Comparison of ENCODE assay signal across 29 mouse cellular contexts in the genomic region with DNA sequence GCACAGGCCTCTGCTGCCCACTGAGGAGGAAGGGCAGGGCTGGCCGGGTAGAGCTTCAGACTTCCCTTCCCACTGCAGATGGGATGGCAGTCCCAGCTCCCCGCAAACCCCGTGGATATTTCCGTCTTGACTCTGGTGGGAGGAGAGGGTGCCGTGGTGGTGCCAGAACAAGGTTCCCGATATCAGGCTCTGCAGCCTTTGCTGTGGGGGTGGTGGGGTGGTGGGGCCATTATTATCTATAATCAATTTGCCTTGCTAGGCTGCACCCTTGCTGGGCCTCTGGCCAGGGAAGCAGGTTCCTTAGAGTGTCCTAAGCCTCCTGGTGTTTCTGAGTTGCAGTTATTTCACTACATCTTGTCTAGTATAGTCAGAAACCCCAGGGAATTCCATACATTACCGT. TPM values are rescaled to one million over a fixed set of nuclear protein-coding genes. Genes with fewer than 3 reads are reported as not detected.
DNase-seq lines count a peak whose midpoint lies in the region; ATAC-seq and TF ChIP-seq lines count a peak whose summit lies in the region.
"Had no signal": no experiment of that assay in that cellular context is flagged by ENCODE, and none has a peak within 500 bp of the region (broad histone marks: within the 10 kb centered on the region; RNA-seq: fewer than 3 reads in every experiment).

No protein-coding gene starts in this region.

- H3K36me3 ChIP-seq in erythroblast, embryonic 14.5 days (ENCODE audit: control insufficient read depth), result peaks cover 82% of the 10 kb centered on the region
- H3K36me3 ChIP-seq in G1E (replicated peaks), result peaks cover 72% of the 10 kb centered on the region
- H3K36me3 ChIP-seq in liver, embryonic 13.5 days, result peaks cover 77% of the 10 kb centered on the region
- H3K36me3 ChIP-seq in liver, embryonic 16.5 days (ENCODE audit: control insufficient read depth, insufficient read depth), result peaks cover 17% of the 10 kb centered on the region
- H3K36me3 ChIP-seq in forebrain, embryonic 13.5 days (ENCODE audit: poor library complexity, severe bottlenecking), result peaks cover 36% of the 10 kb centered on the region
- H3K36me3 ChIP-seq: heart, embryonic 15.5 days had no signal

- H3K4me1 ChIP-seq in erythroblast, embryonic 14.5 days (ENCODE audit: control insufficient read depth), result peaks cover 41% of the 10 kb centered on the region
- peaks cover 22% of the 10 kb centered on the region for H3K4me1 ChIP-seq in G1E (ENCODE audit: insufficient read depth, low read depth, low read length)
- peaks cover 37% of the 10 kb centered on the region for H3K4me1 ChIP-seq in liver, embryonic 13.5 days (replicated peaks)
- peaks cover 18% of the 10 kb centered on the region for H3K4me1 ChIP-seq in liver, embryonic 16.5 days (ENCODE audit: control insufficient read depth, low read depth, low read length)
- peaks cover 11% of the 10 kb centered on the region for H3K4me1 ChIP-seq in forebrain, embryonic 13.5 days
- H3K4me1 ChIP-seq: heart, embryonic 12.5 days; heart, embryonic 15.5 days; hindbrain, embryonic 13.5 days had no signal

- H3K4me3 ChIP-seq in erythroblast, embryonic 14.5 days (replicated peaks), result peak overlapping the region; percentile 33
- H3K4me3 ChIP-seq in G1E (ENCODE audit: low read depth, low read length), result peak overlapping the region; percentile 51; the same call in 1 of the 2 replicates
- H3K4me3 ChIP-seq in liver, embryonic 13.5 days (replicated peaks), result peak overlapping the region; percentile 10; the same call in 1 of the 2 replicates
- no peak overlapping the region for H3K4me3 ChIP-seq in liver, embryonic 16.5 days (ENCODE audit: low read depth, low read length)
- H3K4me3 ChIP-seq in forebrain, embryonic 13.5 days, result no peak overlapping the region
- no peak overlapping the region for H3K4me3 ChIP-seq in layer of hippocampus, adult 2 months
- H3K4me3 ChIP-seq: heart, adult 2 months; heart, embryonic 12.5 days; heart, embryonic 15.5 days; hindbrain, embryonic 10.5 days; hindbrain, embryonic 13.5 days had no signal

- H3K27ac ChIP-seq in liver, embryonic 13.5 days, result peak overlapping the region; percentile 66
- H3K27ac ChIP-seq in liver, embryonic 16.5 days (ENCODE audit: low read length), result no peak overlapping the region
- no peak overlapping the region for H3K27ac ChIP-seq in forebrain, embryonic 13.5 days
- no peak overlapping the region for H3K27ac ChIP-seq in layer of hippocampus, adult 2 months
- H3K27ac ChIP-seq: heart, adult 2 months; heart, embryonic 15.5 days; hindbrain, embryonic 10.5 days; hindbrain, embryonic 13.5 days had no signal

- no peaks in the 10 kb centered on the region for H3K9me3 ChIP-seq in erythroblast, embryonic 14.5 days (ENCODE audit: control insufficient read depth, low read length)
- peaks cover 27% of the 10 kb centered on the region for H3K9me3 ChIP-seq in G1E (replicated peaks)
- H3K9me3 ChIP-seq in liver, embryonic 13.5 days (replicated peaks), result no peaks in the 10 kb centered on the region
- H3K9me3 ChIP-seq in liver, embryonic 16.5 days (replicated peaks; ENCODE audit: control insufficient read depth, low read length), result no peaks in the 10 kb centered on the region
- H3K9me3 ChIP-seq in forebrain, embryonic 13.5 days (replicated peaks), result no peaks in the 10 kb centered on the region
- H3K9me3 ChIP-seq: heart, embryonic 12.5 days; heart, embryonic 15.5 days; hindbrain, embryonic 10.5 days; hindbrain, embryonic 13.5 days had no signal

- TF ChIP-seq CTCF in G1E (IDR thresholded peaks at IDR 0.05; ENCODE audit: low read depth, low read length), result no peak
- TF ChIP-seq CTCF in layer of hippocampus, adult 2 months (conservative IDR thresholded peaks at IDR 0.05), result no peak

- 43% methylated on average over 7 of the region's 7 CpGs for WGBS in liver, embryonic 13.5 days (ENCODE audit: insufficient replicate concordance)
- 47% methylated on average over 7 of the region's 7 CpGs for WGBS in liver, embryonic 16.5 days (ENCODE audit: insufficient replicate concordance)
- 75% methylated on average over 7 of the region's 7 CpGs for WGBS in forebrain, embryonic 13.5 days

- H3K9ac ChIP-seq in liver, embryonic 13.5 days, result peak overlapping the region; percentile 59
- peak overlapping the region; percentile 5; the same call in 1 of the 2 replicates for H3K9ac ChIP-seq in liver, embryonic 16.5 days (ENCODE audit: low read depth, low read length)
- H3K9ac ChIP-seq in forebrain, embryonic 13.5 days, result no peak overlapping the region
- H3K9ac ChIP-seq: forebrain, postnatal 0 days; heart, embryonic 12.5 days; heart, embryonic 15.5 days; hindbrain, embryonic 13.5 days had no signal

- H3K27me3 ChIP-seq in erythroblast, embryonic 14.5 days (ENCODE audit: control insufficient read depth), result no peaks in the 10 kb centered on the region
- H3K27me3 ChIP-seq in G1E (ENCODE audit: insufficient read depth, low read length), result no peaks in the 10 kb centered on the region
- H3K27me3 ChIP-seq in liver, embryonic 13.5 days, result no peaks in the 10 kb centered on the region
- H3K27me3 ChIP-seq in liver, embryonic 16.5 days (ENCODE audit: control insufficient read depth, insufficient read depth, low read depth, low read length), result no peaks in the 10 kb centered on the region
- no peaks in the 10 kb centered on the region for H3K27me3 ChIP-seq in forebrain, embryonic 13.5 days
- H3K27me3 ChIP-seq: hindbrain, embryonic 13.5 days; Patski had no signal

- ATAC-seq in erythroblast, adult 5-6 weeks (replicated peaks; ENCODE audit: low FRiP score, poor library complexity, severe bottlenecking), result no peak
- peak; percentile 66 for ATAC-seq in G1E (ENCODE audit: extremely low read depth, insufficient number of reproducible peaks, low FRiP score, poor library complexity, severe bottlenecking)
- ATAC-seq in liver, embryonic 13.5 days (ENCODE audit: low read depth), result peak; percentile 85
- peak; percentile 82 for ATAC-seq in liver, embryonic 16.5 days (ENCODE audit: low read depth)
- no peak for ATAC-seq in forebrain, embryonic 13.5 days
- ATAC-seq: forebrain, embryonic 14.5 days; forebrain, postnatal 0 days; hindbrain, embryonic 16.5 days; Patski had no signal

- peak overlapping the region; percentile 50 for H3K4me2 ChIP-seq in liver, embryonic 13.5 days
- peak overlapping the region; percentile 40 for H3K4me2 ChIP-seq in liver, embryonic 16.5 days (ENCODE audit: low read depth, low read length)
- H3K4me2 ChIP-seq in forebrain, embryonic 13.5 days, result no peak overlapping the region
- H3K4me2 ChIP-seq: heart, embryonic 12.5 days; heart, embryonic 15.5 days; hindbrain, embryonic 13.5 days had no signal

- DNase-seq in G1E (ENCODE audit: low spot score), result peak; percentile 5
- DNase-seq in liver, embryonic 13.5 days, result peak; percentile 26
- DNase-seq in layer of hippocampus, adult 2 months (ENCODE audit: low spot score in 2 of 2), result no peak
- DNase-seq in urinary bladder, postnatal 4 days (ENCODE audit: low spot score in 2 of 2), result no peak
- DNase-seq: adrenal gland, postnatal 10 days; adrenal gland, postnatal 36 days; cerebellum, adult 18-20 months; cerebellum, adult 9-10 months; cerebellum, postnatal 14 days; forebrain, postnatal 0 days; gastrocnemius, postnatal 10 days; gastrocnemius, postnatal 36 days; heart, adult 2 months; heart, postnatal 10 days; heart, postnatal 36 days had no signal

RNA-seq across cellular contexts. Expression of gene Hebp1, which starts 13.3 kb away (rescaled TPM):
- polyA plus RNA-seq in erythroblast, embryonic 14.5 days (2012), result 15.1 and 33.8 TPM in 2 replicates
- total RNA-seq in erythroblast, adult 5-6 weeks (2015; ENCODE audit: low replicate concordance), result 72.1 and 87.8 TPM in 2 replicates
- total RNA-seq in erythroblast, adult 5-6 weeks (2017; ENCODE audit: low replicate concordance), result 143 and 274 TPM in 2 replicates
- 21.4 and 21.7 TPM in 2 replicates for total RNA-seq in G1E (2014; fragmentation: Nextera tagmentation)
- 42.0 and 45.4 TPM in 2 replicates for total RNA-seq in G1E (2017)
- 2.8 and 5.6 TPM in 2 replicates for polyA plus RNA-seq in G1E (2012)
- polyA plus RNA-seq in liver, embryonic 13.5 days (2015; fragmentation: Nextera tagmentation; extraction: Ambion mirVana), result 129 and 141 TPM in 2 replicates
- polyA plus RNA-seq in liver, embryonic 16.5 days (2015; fragmentation: Nextera tagmentation; extraction: Ambion mirVana), result 133 and 134 TPM in 2 replicates
- polyA plus RNA-seq in forebrain, embryonic 13.5 days (2015; fragmentation: Nextera tagmentation; extraction: Ambion mirVana), result 2.0 and 4.0 TPM in 2 replicates
- 10 to 100 TPM; 74.1 to 79.1 TPM for total RNA-seq in layer of hippocampus, adult 2 months (2021)

RNA-seq across cellular contexts. Expression of gene Fam234b, which starts 13.4 kb away (rescaled TPM):
- polyA plus RNA-seq in erythroblast, embryonic 14.5 days (2012), result 0.95 and 1.2 TPM in 2 replicates
- 96.6 and 108 TPM in 2 replicates for total RNA-seq in erythroblast, adult 5-6 weeks (2015; ENCODE audit: low replicate concordance)
- 155 and 168 TPM in 2 replicates for total RNA-seq in erythroblast, adult 5-6 weeks (2017; ENCODE audit: low replicate concordance)
- total RNA-seq in G1E (2014; fragmentation: Nextera tagmentation), result 26.3 and 37.3 TPM in 2 replicates
- total RNA-seq in G1E (2017), result 18.0 and 18.3 TPM in 2 replicates
- polyA plus RNA-seq in G1E (2012), result 6.6 and 7.5 TPM in 2 replicates
- polyA plus RNA-seq in liver, embryonic 13.5 days (2015; fragmentation: Nextera tagmentation; extraction: Ambion mirVana), result 30.1 and 43.5 TPM in 2 replicates
- polyA plus RNA-seq in liver, embryonic 16.5 days (2015; fragmentation: Nextera tagmentation; extraction: Ambion mirVana), result 31.7 and 33.8 TPM in 2 replicates
- 53.4 and 62.2 TPM in 2 replicates for polyA plus RNA-seq in forebrain, embryonic 13.5 days (2015; fragmentation: Nextera tagmentation; extraction: Ambion mirVana)
- 100 to 1,000 TPM; 161 to 166 TPM for total RNA-seq in layer of hippocampus, adult 2 months (2021)

RNA-seq across cellular contexts. Expression of gene Gsg1, which starts 43.0 kb away (rescaled TPM):
- not detected in 2 replicates for polyA plus RNA-seq in erythroblast, embryonic 14.5 days (2012)
- total RNA-seq in erythroblast, adult 5-6 weeks (2015; ENCODE audit: low replicate concordance), result not detected in 2 replicates
- total RNA-seq in erythroblast, adult 5-6 weeks (2017; ENCODE audit: low replicate concordance), result not detected in 2 replicates
- total RNA-seq in G1E (2014; fragmentation: Nextera tagmentation) (not detected in 2 replicates), G1E (2017) (not detected in 2 replicates)
- polyA plus RNA-seq in G1E (2012), result not detected in 2 replicates
- polyA plus RNA-seq in liver, embryonic 13.5 days (2015; fragmentation: Nextera tagmentation; extraction: Ambion mirVana), result 0.15 and 0.16 TPM in 2 replicates
- polyA plus RNA-seq in liver, embryonic 16.5 days (2015; fragmentation: Nextera tagmentation; extraction: Ambion mirVana), result 0.13 TPM in 1 of 2 replicates, not detected in the other
- 0.41 and 0.48 TPM in 2 replicates for polyA plus RNA-seq in forebrain, embryonic 13.5 days (2015; fragmentation: Nextera tagmentation; extraction: Ambion mirVana)
- under 1 TPM in 1 of 2 experiments, not detected in 1; 0.47 TPM for total RNA-seq in layer of hippocampus, adult 2 months (2021)
- total RNA-seq: adrenal gland, adult 18-20 months; adrenal gland, postnatal 10 days; adrenal gland, postnatal 36 days; gastrocnemius, adult 18-20 months; gastrocnemius, postnatal 36 days; granulocyte monocyte progenitor cell, adult 5-6 weeks had no signal

Comparison
In these comparisons a context has a peak if more than half of its experiments do, and no peak if none do; other contexts are left out.
1. H3K4me3 ChIP-seq: peak in erythroblast, embryonic 14.5 days (single experiment), G1E (single experiment) and liver, embryonic 13.5 days (single experiment); none in liver, embryonic 16.5 days (single experiment), forebrain, embryonic 13.5 days (single experiment) and layer of hippocampus, adult 2 months (single experiment).
2. ATAC-seq: peak in G1E (single experiment), liver, embryonic 13.5 days (single experiment) and liver, embryonic 16.5 days (single experiment); none in erythroblast, adult 5-6 weeks (single experiment) and forebrain, embryonic 13.5 days (single experiment).
3. DNase-seq: peak in G1E (single experiment) and liver, embryonic 13.5 days (single experiment); none in layer of hippocampus, adult 2 months (0 of 2) and urinary bladder, postnatal 4 days (0 of 2).